Mouse (Mus musculus): Measurements from ENCODE around the gene Ctf1. TPM values are rescaled to one million over a fixed set of nuclear protein-coding genes. Genes with fewer than 3 reads are reported as not detected.

Ctf1 gene
- polyA plus RNA-seq, 1 experiment from 2014 or later, result 5.1 TPM

DNA sequence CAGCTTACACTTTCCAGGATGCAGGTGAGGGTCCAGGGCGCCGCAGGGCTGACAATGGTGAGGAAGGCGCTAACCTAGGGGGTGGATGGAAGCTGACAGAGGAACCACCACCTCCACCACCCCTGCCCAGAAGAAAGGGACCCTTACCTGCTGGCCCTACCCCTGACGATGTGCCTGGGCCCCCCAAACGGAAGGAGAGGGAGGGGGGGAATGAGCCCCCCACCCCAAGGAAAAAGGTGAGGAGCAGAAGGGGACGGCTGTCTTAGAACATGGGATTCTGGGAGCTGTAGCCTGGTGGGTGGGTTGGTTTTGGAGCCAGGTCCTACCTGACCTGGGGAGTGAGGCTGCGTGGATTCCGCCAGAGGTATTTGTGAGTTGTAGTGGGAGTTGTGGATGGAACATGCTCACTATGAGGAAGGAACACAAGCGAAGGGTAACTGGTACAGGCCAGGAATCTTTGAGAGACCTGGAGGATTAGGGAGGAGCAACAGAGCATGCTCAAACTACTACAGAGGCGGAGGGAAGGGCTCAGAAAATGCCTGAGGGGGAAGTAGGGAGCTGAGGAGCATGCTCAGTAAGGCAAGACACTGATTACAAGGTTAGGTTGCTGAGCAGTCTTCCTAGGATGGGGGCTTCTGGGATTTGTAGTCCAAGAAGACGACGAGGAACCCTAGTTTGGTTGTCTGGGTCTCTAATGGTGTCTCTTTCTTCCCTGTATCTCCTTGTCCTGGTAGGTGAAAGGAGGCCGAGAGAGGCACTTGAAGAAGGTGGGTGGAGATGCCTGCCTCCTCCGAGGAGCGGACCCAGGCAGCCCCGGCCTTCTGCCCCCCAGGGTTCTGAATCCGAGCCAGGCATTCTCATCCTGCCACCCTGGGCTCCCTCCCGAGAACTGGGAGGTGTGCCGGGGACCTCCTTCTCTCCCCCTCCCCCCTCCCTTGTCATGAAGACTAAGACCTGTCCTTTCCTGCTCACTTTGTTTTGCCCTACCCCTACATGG is 37.9 kb downstream of the Ctf1 start:
- H3K27me3 ChIP-seq (ENCODE audit: low read depth, poor library complexity, severe bottlenecking), result no peaks in the 10 kb centered on the region
- no peak overlapping the region for H3K27ac ChIP-seq (replicated peaks)
- no peaks in the 10 kb centered on the region for H3K9me3 ChIP-seq (replicated peaks)
- H3K36me3 ChIP-seq, result peaks cover 78% of the 10 kb centered on the region
- H3K4me1 ChIP-seq, result peaks cover 25% of the 10 kb centered on the region
- DNase-seq (ENCODE audit: low spot score), result no peak
- peak overlapping the region; percentile 11; the same call in 1 of the 2 replicates for H3K4me3 ChIP-seq
- WGBS, result 89% methylated on average over 19 of the region's 19 CpGs

DNA sequence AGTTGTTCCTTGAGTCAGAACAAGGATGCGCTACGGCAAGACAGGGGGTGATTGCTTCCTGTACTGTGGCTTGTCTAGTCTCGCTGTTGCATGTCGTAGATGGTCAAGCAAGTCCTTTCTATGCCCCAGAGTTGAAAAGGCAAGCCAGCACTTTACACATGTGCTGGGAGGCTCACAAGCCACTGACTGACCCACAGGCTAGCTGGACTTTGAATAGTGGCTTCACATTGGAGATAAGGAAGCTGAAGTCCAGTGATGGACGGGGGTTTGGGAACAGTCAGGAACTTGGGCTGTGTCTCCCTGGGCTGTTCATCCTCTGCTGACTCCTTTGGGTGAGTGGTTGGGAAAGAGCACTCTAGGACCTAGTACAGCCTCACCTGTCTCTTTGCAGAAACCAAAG is 39.1 kb downstream of the Ctf1 start:
- Histone ChIP-seq H3K4me1 (peaks cover 29% of the 10 kb centered on the region), H3K27me3 (ENCODE audit: low read depth, poor library complexity, severe bottlenecking) (no peaks in the 10 kb centered on the region), H3K27ac (replicated peaks) (no peak overlapping the region), H3K4me3 (no peak overlapping the region), H3K36me3 (peaks cover 90% of the 10 kb centered on the region), H3K9me3 (replicated peaks) (no peaks in the 10 kb centered on the region)
- WGBS, result 96% methylated on average over 5 of the region's 5 CpGs
- DNase-seq (ENCODE audit: low spot score), result no peak

DNA sequence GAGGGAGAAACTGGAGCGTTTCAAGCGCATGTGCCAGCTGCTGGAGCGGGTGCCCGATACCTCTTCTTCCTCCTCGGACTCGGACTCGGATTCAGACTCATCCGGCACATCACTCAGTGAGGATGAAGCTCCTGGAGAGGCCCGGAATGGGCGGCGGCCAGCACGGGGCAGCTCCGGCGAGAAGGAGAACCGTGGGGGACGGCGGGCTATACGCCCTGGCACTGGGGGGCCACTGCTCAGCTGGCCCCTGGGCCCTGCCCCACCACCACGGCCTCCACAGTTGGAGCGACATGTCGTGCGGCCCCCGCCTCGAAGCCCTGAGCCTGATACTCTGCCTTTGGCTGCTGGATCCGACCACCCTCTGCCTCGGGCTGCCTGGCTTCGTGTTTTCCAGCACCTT is 39.5 kb downstream of the Ctf1 start:
- WGBS, result 93% methylated on average over 27 of the region's 27 CpGs
- no peak for DNase-seq (ENCODE audit: low spot score)

DNA sequence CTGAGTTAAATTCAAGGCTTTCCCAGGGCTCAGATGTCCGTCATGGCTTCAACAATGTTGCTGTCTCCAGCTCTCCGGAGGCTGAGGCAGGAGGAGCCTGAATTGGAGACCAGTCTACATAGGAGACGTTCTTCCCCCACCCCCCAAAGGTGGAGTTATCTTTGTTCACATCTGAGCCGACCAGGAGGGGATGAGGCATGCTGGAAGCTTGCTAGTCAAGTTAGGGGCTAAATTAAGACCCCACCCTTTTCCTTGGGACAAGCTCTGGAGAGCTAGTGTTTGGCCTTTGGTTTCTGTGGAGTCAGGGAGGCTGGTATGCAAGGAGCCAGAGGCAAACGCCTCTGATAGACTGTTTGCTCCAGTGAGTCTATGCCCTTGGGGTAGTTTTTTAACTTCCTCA is 40.6 kb downstream of the Ctf1 start:
- Histone ChIP-seq H3K4me1 (peaks cover 16% of the 10 kb centered on the region), H3K4me3 (no peak overlapping the region), H3K36me3 (peaks cover 100% of the 10 kb centered on the region), H3K9me3 (replicated peaks) (no peaks in the 10 kb centered on the region), H3K27me3 (ENCODE audit: low read depth, poor library complexity, severe bottlenecking) (no peaks in the 10 kb centered on the region), H3K27ac (replicated peaks) (no peak overlapping the region)
- 86% methylated on average over 5 of the region's 5 CpGs for WGBS
- no peak for DNase-seq (ENCODE audit: low spot score)

More for the DNA sequence above, 39.5 kb downstream of the Ctf1 start:
- Histone ChIP-seq H3K4me1 (peaks cover 26% of the 10 kb centered on the region), H3K4me3 (no peak overlapping the region), H3K36me3 (peaks cover 94% of the 10 kb centered on the region), H3K27ac (replicated peaks) (no peak overlapping the region), H3K27me3 (ENCODE audit: low read depth, poor library complexity, severe bottlenecking) (no peaks in the 10 kb centered on the region), H3K9me3 (replicated peaks) (no peaks in the 10 kb centered on the region)

DNA sequence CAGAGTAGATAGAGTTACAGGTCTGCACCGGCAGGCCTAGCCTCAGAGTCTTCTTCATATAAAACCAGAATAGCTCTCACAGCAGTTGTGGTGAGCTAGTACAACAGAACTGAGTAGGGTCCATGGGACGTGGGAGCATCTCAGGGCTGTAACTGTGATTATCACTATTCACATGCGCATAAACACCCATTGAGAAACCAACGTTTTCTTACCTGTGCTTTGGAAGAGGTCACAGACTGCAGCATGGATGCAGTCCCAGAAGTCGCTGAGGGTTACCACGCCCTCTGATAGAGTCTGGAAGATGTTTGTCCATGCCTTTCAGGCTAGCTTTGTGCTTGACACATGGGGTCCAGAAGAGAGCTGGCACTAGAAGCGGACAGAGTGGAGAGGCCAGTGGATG is 41.2 kb downstream of the Ctf1 start:
- Histone ChIP-seq H3K36me3 (peaks cover 100% of the 10 kb centered on the region), H3K4me1 (peaks cover 13% of the 10 kb centered on the region), H3K4me3 (no peak overlapping the region), H3K27ac (replicated peaks) (no peak overlapping the region), H3K27me3 (ENCODE audit: low read depth, poor library complexity, severe bottlenecking) (no peaks in the 10 kb centered on the region), H3K9me3 (replicated peaks) (no peaks in the 10 kb centered on the region)
- WGBS, result 95% methylated on average over 7 of the region's 7 CpGs
- no peak for DNase-seq (ENCODE audit: low spot score)

DNA sequence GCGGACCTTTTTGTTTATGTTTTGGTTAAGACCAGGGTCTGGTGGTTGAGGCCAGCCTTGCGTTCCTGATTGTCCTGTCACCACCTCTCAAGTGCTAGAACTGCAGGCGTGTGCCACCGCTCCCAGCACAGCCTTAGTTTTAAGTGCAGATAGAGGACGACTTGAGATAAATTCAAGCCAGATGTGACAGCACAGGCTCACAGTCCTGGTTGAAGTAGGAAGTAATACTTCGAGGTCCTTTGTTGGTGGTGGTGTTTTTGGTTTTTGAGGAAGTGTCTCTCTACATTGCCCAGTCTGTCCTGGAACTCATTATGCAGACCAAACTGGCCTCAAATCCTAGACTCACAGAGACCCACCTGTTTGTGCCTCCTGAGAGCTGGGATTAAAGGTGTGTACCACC is 47.2 kb downstream of the Ctf1 start:
- DNase-seq (ENCODE audit: low spot score), result no peak
- WGBS, result 69% methylated on average over 6 of the region's 6 CpGs

DNA sequence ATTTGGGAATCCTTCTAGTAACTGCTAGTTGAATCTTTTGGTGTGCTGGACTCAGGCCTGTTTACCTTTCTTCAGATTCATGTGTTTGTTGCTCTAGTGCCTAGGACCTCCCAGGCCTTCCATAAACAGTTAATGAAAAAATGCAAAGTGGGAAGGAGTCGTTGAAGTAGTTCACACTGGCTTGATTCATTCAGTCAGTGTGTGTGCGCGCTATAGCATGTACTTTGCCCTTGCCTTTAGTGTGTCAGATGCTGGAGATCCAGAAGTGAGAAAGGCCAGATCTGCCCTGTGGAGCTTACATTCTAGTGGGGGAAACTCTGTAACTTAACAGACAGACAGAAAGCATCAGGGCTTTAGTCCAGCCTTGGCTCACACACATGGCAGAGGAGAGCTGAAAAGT is 47.9 kb downstream of the Ctf1 start:
- no peak for DNase-seq (ENCODE audit: low spot score)
- Histone ChIP-seq H3K4me1 (peaks cover 8% of the 10 kb centered on the region; the same call in 1 of the 2 replicates), H3K27me3 (ENCODE audit: low read depth, poor library complexity, severe bottlenecking) (no peaks in the 10 kb centered on the region), H3K36me3 (peaks cover 98% of the 10 kb centered on the region), H3K27ac (replicated peaks) (no peak overlapping the region), H3K4me3 (no peak overlapping the region), H3K9me3 (replicated peaks) (no peaks in the 10 kb centered on the region)
- WGBS, result 96% methylated on average over 3 of the region's 3 CpGs

More for the DNA sequence above, 47.2 kb downstream of the Ctf1 start:
- H3K27ac ChIP-seq (replicated peaks), result no peak overlapping the region
- H3K27me3 ChIP-seq (ENCODE audit: low read depth, poor library complexity, severe bottlenecking), result no peaks in the 10 kb centered on the region
- peaks cover 8% of the 10 kb centered on the region; the same call in 1 of the 2 replicates for H3K4me1 ChIP-seq
- H3K4me3 ChIP-seq, result no peak overlapping the region
- H3K9me3 ChIP-seq (replicated peaks), result no peaks in the 10 kb centered on the region
- H3K36me3 ChIP-seq, result peaks cover 98% of the 10 kb centered on the region

DNA sequence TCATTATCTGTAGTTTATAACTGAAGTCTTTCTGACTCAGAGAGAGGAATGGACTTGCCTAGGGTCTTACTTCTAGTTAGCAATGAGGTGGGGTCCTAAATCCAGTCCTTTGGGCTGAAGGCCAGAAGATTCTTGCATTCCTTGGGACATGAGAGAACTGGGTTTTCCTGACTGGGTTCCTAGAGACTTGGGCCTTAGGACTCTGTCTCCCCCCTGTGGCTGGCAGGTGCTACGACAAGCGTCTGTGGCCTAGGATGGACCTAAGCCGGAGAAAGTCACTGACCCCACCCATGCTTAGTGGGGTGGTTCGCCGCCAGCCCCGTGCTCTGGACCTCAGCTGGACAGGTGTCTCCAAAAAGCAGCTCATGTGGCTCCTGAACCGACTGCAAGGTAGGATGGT is 48.5 kb downstream of the Ctf1 start:
- DNase-seq (ENCODE audit: low spot score), result peak; percentile 68
- no peaks in the 10 kb centered on the region for H3K9me3 ChIP-seq (replicated peaks)
- H3K27ac ChIP-seq (replicated peaks), result no peak overlapping the region
- H3K36me3 ChIP-seq, result peaks cover 98% of the 10 kb centered on the region
- no peak overlapping the region for H3K4me3 ChIP-seq
- no peaks in the 10 kb centered on the region for H3K27me3 ChIP-seq (ENCODE audit: low read depth, poor library complexity, severe bottlenecking)
- WGBS, result 50% methylated on average over 7 of the region's 7 CpGs
- peaks cover 8% of the 10 kb centered on the region; the same call in 1 of the 2 replicates for H3K4me1 ChIP-seq

DNA sequence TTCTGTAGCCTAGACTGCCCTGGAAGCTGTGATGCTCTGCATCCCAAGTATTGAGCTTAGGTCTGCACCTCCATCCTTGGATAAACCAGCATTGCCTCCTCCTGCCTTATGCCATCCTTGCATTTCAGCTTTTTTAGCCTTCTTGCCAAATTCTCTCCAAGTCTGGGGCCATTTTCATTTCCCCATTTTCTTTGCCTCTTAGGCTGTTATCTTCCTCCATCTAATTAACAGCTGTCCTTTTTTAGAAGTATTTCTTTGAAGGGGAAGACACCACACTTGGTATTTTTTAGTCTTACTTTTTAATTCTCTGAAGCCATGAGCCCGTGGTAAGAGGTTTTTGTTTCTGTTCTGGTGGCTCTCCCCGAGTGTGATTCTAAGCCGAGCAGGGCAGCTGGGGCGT is 51.1 kb downstream of the Ctf1 start:
- H3K4me3 ChIP-seq, result no peak overlapping the region
- H3K27me3 ChIP-seq (ENCODE audit: low read depth, poor library complexity, severe bottlenecking), result no peaks in the 10 kb centered on the region
- WGBS, result 91% methylated on average over 4 of the region's 4 CpGs
- no peak overlapping the region for H3K27ac ChIP-seq (replicated peaks)
- H3K4me1 ChIP-seq, result peaks cover 11% of the 10 kb centered on the region
- peaks cover 98% of the 10 kb centered on the region for H3K36me3 ChIP-seq
- no peaks in the 10 kb centered on the region for H3K9me3 ChIP-seq (replicated peaks)
- no peak for DNase-seq (ENCODE audit: low spot score)

DNA sequence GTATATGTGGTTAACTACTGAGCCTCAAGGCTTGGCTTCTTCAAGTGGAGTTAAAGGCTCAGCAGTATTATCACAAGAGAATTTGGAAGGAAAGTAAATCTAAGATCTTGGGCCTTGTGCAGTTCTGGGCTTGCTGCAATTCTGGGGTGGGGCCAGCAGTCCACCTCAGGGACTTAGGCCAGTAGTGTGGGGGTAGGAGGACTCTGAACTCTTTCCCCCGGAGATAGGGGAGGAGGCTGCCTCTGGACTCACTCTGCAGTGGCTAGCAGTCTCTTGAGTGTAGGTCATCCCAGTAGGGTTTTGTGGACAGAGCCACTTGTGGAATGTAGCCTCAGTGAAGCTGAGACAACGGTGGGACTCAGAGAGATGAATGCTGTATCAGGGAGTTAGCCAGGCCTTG is 53.2 kb downstream of the Ctf1 start:
- 94% methylated on average over 2 of the region's 2 CpGs for WGBS
- no peaks in the 10 kb centered on the region for H3K27me3 ChIP-seq (ENCODE audit: low read depth, poor library complexity, severe bottlenecking)
- no peak overlapping the region for H3K4me3 ChIP-seq
- H3K36me3 ChIP-seq, result peaks cover 77% of the 10 kb centered on the region
- peaks cover 32% of the 10 kb centered on the region for H3K4me1 ChIP-seq
- no peaks in the 10 kb centered on the region for H3K9me3 ChIP-seq (replicated peaks)
- H3K27ac ChIP-seq (replicated peaks), result no peak overlapping the region
- DNase-seq (ENCODE audit: low spot score), result no peak

DNA sequence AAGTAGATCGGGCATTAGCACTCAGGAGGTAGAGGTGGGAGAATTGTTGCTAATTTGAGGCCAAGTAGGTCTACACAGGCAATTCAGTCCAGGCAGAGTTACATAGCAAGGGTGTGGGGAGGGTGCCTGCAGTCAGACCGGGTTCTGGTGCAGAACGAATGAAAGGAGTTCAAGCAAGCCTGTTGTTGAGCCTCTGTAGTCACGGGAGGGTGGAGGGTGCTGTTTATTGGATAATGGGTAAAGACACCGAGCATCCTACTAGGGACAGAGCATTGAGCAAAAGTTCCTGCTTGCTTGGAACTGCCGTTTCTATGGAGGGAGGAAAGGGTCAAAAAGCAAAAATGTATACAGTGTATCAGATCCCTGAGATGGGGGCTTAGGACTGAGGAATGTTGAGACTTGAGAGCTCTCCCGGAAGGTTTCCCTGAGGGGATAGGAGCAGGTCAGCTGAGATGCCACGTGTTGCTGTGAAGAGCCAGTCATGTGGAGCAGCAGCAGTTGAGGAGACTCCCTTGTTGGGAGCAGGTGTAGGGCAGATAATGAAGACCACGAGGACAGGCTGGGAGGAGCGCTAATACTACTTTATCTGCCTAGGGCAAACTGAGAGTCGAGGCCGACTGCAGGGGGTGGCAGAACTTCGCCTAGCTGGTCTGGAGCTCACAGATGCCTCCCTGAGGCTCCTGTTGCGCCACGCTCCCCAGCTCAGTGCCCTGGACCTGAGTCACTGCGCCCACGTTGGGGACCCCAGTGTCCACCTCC is 54.5 kb downstream of the Ctf1 start:
- H3K36me3 ChIP-seq, result peaks cover 64% of the 10 kb centered on the region
- no peak overlapping the region for H3K27ac ChIP-seq (replicated peaks)
- no peaks in the 10 kb centered on the region for H3K27me3 ChIP-seq (ENCODE audit: low read depth, poor library complexity, severe bottlenecking)
- WGBS, result 86% methylated on average over 17 of the region's 17 CpGs
- no peaks in the 10 kb centered on the region for H3K9me3 ChIP-seq (replicated peaks)
- H3K4me1 ChIP-seq, result peaks cover 39% of the 10 kb centered on the region
- DNase-seq (ENCODE audit: low spot score), result no peak
- no peak overlapping the region for H3K4me3 ChIP-seq
